Mouse (Mus musculus): ENCODE results near the gene Sf3b5. TPM values are rescaled to one million over a fixed set of nuclear protein-coding genes. Genes with fewer than 3 reads are reported as not detected.
"Not testable (repeated sequence)": the region's sequence is repeated elsewhere in the genome, so short reads cannot be mapped to it uniquely, and the experiment has no call there.

Gene Sf3b5
- polyA plus RNA-seq, 1 experiment from 2014 or later: 43.4 TPM

DNA sequence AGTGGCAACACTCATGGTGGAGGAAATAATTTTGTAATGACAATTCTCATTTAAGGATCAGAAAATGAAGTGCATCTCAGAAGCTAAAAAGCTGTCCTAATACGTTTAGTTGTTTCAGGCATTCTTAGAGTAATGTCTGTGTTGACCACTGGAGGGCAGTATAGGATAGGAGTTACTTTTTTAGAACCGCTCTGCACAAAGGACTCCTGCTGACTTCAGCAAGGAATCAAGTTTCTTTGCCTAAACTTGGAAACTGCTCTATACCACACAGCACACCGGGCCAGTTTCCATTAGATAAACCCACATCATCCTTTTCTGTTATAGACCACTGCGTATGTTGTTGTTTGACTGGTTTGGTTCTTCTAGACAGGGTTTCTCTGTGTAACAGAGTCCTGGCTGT is 11.4 kb downstream of the Sf3b5 start:
- Histone ChIP-seq H3K27ac (no peak overlapping the region), H3K9me3 (no peaks in the 10 kb centered on the region), H3K36me3 (no peaks in the 10 kb centered on the region), H3K4me2 (no peak overlapping the region), H3K4me3 (replicated peaks) (no peak overlapping the region), H3K27me3 (replicated peaks) (no peaks in the 10 kb centered on the region), H3K4me1 (no peaks in the 10 kb centered on the region), H3K9ac (no peak overlapping the region)
- 21% methylated on average over 4 of the region's 4 CpGs for WGBS
- peak; percentile 65; the same call in 1 of the 2 replicates for ATAC-seq (ENCODE audit: insufficient read depth, low FRiP score, low read depth)

DNA sequence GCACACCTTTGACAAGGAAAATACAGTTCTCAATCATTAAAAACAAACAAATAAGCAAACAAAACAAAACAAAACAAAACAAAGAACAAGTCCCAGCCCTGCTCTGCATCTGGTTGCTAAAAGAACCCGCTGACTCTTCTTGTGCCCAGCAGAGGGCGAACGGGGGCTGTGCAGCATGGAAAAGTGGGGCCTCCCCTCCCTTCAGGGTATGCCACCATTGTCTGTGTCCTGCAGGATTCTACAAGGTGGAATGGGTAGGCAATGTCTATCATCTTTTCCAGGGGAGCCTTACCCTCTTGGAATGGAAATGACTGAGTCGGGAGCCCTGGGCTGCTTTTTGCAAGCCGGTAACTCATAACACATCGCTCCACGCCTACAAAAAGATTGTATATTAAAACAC is 13.4 kb downstream of the Sf3b5 start:
- Histone ChIP-seq H3K27ac (no peak overlapping the region), H3K9me3 (no peaks in the 10 kb centered on the region), H3K4me3 (replicated peaks) (no peak overlapping the region), H3K36me3 (no peaks in the 10 kb centered on the region), H3K27me3 (replicated peaks) (no peaks in the 10 kb centered on the region), H3K4me2 (no peak overlapping the region), H3K4me1 (no peaks in the 10 kb centered on the region), H3K9ac (no peak overlapping the region)
- ATAC-seq (ENCODE audit: insufficient read depth, low FRiP score, low read depth): no peak
- WGBS: 65% methylated on average over 7 of the region's 7 CpGs

DNA sequence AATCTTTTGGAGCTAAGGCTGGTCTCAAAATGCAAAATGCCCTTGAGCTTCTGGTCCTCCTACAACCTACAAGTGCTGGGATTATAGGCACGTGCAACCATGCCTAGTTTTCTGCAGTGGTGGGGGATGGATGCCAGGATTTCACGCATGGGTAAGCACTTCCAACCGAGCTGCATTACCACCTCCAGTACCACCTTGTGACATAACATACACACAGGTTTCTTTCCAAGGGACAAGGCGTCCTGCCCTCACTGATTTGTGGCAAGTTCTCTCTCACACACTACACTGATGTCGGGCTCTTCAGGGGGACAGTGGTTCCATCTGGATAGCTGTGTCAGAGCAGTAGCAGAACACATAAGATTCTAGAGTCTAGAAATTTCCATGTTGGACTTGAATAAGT is 13.9 kb downstream of the Sf3b5 start:
- no peak overlapping the region for H3K27ac ChIP-seq
- H3K4me3 ChIP-seq (replicated peaks): no peak overlapping the region
- H3K4me2 ChIP-seq: no peak overlapping the region
- no peak overlapping the region for H3K9ac ChIP-seq
- H3K27me3 ChIP-seq (replicated peaks): no peaks in the 10 kb centered on the region
- ATAC-seq (ENCODE audit: insufficient read depth, low FRiP score, low read depth): no peak
- no peaks in the 10 kb centered on the region for H3K36me3 ChIP-seq
- no peaks in the 10 kb centered on the region for H3K4me1 ChIP-seq
- 83% methylated on average over 5 of the region's 5 CpGs for WGBS
- H3K9me3 ChIP-seq: no peaks in the 10 kb centered on the region

DNA sequence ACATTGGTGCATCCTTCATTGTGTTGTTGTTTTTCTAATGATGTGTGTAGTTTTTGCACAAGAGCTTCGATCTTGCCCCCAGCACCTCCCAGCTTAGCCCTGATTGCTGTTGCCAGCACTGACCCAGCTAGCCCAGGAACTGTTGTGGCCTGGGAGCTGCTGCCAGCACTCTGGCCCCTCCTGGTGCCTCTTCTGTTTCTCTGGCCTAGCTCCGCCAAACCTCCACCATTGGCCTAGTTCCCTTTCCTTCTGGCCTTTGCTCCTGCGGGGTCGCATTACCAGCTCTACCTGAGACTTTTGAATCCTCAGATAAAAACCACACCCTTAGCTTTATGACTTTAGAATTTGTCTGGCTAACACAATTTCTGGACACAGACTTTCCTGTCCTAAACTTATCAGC is 17.0 kb downstream of the Sf3b5 start:
- WGBS: 74% methylated on average over 4 of the region's 4 CpGs
- H3K4me1 ChIP-seq: no peaks in the 10 kb centered on the region
- no peak overlapping the region for H3K27ac ChIP-seq

GRCm38 (mm10) chr10:13023985-13024384 is 18.8 kb downstream of the Sf3b5 start:
- not testable (repeated sequence) for ATAC-seq (ENCODE audit: insufficient read depth, low FRiP score, low read depth); H3K4me2 ChIP-seq; H3K27ac ChIP-seq; H3K4me3 ChIP-seq (replicated peaks); H3K9ac ChIP-seq; H3K36me3 ChIP-seq; H3K27me3 ChIP-seq (replicated peaks); H3K4me1 ChIP-seq; H3K9me3 ChIP-seq
- 70% methylated on average over 3 of the region's 3 CpGs for WGBS

More for the DNA sequence above, 17.0 kb downstream of the Sf3b5 start:
- H3K27me3 ChIP-seq (replicated peaks): no peaks in the 10 kb centered on the region
- H3K36me3 ChIP-seq: no peaks in the 10 kb centered on the region
- no peak overlapping the region for H3K9ac ChIP-seq
- H3K9me3 ChIP-seq: no peaks in the 10 kb centered on the region
- ATAC-seq (ENCODE audit: insufficient read depth, low FRiP score, low read depth): no peak
- H3K4me2 ChIP-seq: no peak overlapping the region
- H3K4me3 ChIP-seq (replicated peaks): no peak overlapping the region

DNA sequence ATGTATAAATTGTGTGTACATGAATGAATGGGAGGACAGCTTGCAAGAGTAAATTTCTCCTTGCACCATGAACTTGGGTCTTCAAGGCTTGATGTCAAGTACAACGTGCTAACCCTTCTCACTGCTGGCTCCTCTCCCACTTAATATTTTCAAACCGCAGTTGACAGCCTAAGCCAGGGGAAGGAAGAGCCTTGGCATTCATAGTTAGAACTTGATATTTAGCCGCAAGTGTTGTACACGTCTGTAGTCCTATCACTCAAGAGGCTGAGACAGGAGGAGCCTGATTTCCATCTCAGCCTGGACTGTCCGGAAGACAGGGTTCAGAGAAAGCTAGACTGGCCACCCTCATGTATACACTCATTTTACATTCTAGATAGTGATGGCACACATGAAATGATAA is 22.6 kb downstream of the Sf3b5 start:
- H3K4me3 ChIP-seq (replicated peaks): no peak overlapping the region
- no peaks in the 10 kb centered on the region for H3K36me3 ChIP-seq
- no peak overlapping the region for H3K27ac ChIP-seq
- H3K4me2 ChIP-seq: no peak overlapping the region
- H3K27me3 ChIP-seq (replicated peaks): no peaks in the 10 kb centered on the region
- no peak overlapping the region for H3K9ac ChIP-seq
- ATAC-seq (ENCODE audit: insufficient read depth, low FRiP score, low read depth): no peak
- H3K4me1 ChIP-seq: no peaks in the 10 kb centered on the region
- 80% methylated on average over 5 of the region's 5 CpGs for WGBS
- no peaks in the 10 kb centered on the region for H3K9me3 ChIP-seq

DNA sequence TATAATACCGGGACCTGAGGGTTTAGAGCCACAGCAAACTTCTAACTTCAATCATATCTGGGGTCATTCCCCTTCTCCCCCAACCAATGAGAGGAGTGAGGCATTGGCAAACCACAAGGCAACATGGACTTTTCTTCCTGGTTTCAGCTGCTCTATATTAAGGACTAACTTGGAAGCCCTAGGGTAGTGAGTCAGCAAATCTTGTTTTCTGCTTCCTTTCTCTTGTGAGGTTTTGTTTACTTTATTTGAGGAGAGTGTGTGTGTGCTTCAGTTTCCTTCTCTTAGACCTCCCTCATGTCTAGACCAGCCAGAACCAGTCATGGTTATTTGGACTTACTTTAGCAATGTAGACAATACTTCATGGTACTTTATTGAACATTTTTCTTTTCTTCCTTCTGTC is 23.1 kb downstream of the Sf3b5 start:
- WGBS: 84% methylated on average over 1 of the region's 1 CpGs
- Histone ChIP-seq H3K4me3 (replicated peaks) (no peak overlapping the region), H3K9ac (no peak overlapping the region), H3K27me3 (replicated peaks) (no peaks in the 10 kb centered on the region), H3K4me1 (no peaks in the 10 kb centered on the region), H3K4me2 (no peak overlapping the region), H3K36me3 (no peaks in the 10 kb centered on the region), H3K27ac (no peak overlapping the region), H3K9me3 (no peaks in the 10 kb centered on the region)
- no peak for ATAC-seq (ENCODE audit: insufficient read depth, low FRiP score, low read depth)

DNA sequence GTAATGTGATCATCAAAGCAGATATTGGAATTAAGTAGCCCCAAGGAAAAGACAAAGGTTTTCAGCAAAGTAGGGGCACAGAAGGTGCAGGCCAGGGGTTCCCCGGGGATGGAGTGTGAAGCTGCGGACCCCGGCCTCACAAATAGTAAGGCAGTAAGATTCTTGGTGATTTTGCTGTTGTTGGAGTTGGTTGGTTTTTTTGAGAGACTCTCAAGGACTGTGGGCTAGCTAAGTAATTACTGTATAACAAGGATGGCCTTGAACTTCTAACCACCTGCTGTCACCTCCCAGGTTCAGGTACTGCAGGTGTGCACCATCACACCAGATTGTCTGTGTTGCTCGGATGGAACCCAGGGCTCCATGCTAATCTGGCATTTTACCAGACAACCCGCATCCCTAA is 24.3 kb downstream of the Sf3b5 start:
- no peaks in the 10 kb centered on the region for H3K36me3 ChIP-seq
- H3K27ac ChIP-seq: no peak overlapping the region
- no peak overlapping the region for H3K4me2 ChIP-seq
- no peaks in the 10 kb centered on the region for H3K27me3 ChIP-seq (replicated peaks)
- H3K4me1 ChIP-seq: no peaks in the 10 kb centered on the region
- WGBS: 88% methylated on average over 5 of the region's 5 CpGs
- H3K4me3 ChIP-seq (replicated peaks): no peak overlapping the region
- H3K9me3 ChIP-seq: no peaks in the 10 kb centered on the region
- no peak for ATAC-seq (ENCODE audit: insufficient read depth, low FRiP score, low read depth)
- H3K9ac ChIP-seq: no peak overlapping the region

- Histone ChIP-seq H3K4me2 (no peak overlapping the region), H3K9me3 (no peaks in the 10 kb centered on the region), H3K4me3 (replicated peaks) (no peak overlapping the region), H3K9ac (no peak overlapping the region), H3K27ac (no peak overlapping the region), H3K4me1 (no peaks in the 10 kb centered on the region), H3K27me3 (replicated peaks) (no peaks in the 10 kb centered on the region), H3K36me3 (no peaks in the 10 kb centered on the region)
- 83% methylated on average over 3 of the region's 3 CpGs for WGBS
- no peak for ATAC-seq (ENCODE audit: insufficient read depth, low FRiP score, low read depth)
These were observed 30.1 kb downstream of the Sf3b5 start for GRCm38 (mm10) chr10:13035270-13035669.

- Histone ChIP-seq H3K4me3 (replicated peaks) (no peak overlapping the region), H3K9ac (no peak overlapping the region), H3K4me2 (no peak overlapping the region), H3K27me3 (replicated peaks) (no peaks in the 10 kb centered on the region), H3K9me3 (no peaks in the 10 kb centered on the region), H3K4me1 (no peaks in the 10 kb centered on the region), H3K27ac (no peak overlapping the region), H3K36me3 (no peaks in the 10 kb centered on the region)
- 78% methylated on average over 5 of the region's 5 CpGs for WGBS
- ATAC-seq (ENCODE audit: insufficient read depth, low FRiP score, low read depth): no peak
These were observed 34.6 kb downstream of the Sf3b5 start for GRCm38 (mm10) chr10:13039637-13040174.

DNA sequence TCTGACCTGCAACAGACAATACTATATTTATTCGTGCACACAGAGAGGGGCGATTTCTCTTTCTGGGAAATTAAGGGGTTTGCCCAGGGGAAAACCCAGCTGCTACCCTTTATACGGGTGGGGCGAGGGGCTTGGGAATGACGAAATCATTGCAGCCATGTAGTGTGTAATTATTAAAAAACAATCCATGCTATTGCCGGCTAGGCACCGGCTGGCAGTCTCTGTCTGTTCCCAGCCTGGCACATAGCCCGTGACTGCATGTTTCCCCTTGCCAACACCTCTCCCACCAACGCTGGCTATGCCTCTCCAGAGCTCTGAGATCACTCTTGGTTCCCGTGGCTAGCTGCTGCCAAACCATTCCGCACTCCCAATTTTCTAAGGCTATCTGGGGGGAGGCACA is 39.5 kb downstream of the Sf3b5 start:
- no peak overlapping the region for H3K4me3 ChIP-seq (replicated peaks)
- no peaks in the 10 kb centered on the region for H3K4me1 ChIP-seq
- no peaks in the 10 kb centered on the region for H3K36me3 ChIP-seq
- H3K27me3 ChIP-seq (replicated peaks): no peaks in the 10 kb centered on the region
- H3K4me2 ChIP-seq: no peak overlapping the region
- ATAC-seq (ENCODE audit: insufficient read depth, low FRiP score, low read depth): no peak
- 89% methylated on average over 11 of the region's 11 CpGs for WGBS
- H3K9me3 ChIP-seq: no peaks in the 10 kb centered on the region
- H3K9ac ChIP-seq: no peak overlapping the region
- no peak overlapping the region for H3K27ac ChIP-seq

DNA sequence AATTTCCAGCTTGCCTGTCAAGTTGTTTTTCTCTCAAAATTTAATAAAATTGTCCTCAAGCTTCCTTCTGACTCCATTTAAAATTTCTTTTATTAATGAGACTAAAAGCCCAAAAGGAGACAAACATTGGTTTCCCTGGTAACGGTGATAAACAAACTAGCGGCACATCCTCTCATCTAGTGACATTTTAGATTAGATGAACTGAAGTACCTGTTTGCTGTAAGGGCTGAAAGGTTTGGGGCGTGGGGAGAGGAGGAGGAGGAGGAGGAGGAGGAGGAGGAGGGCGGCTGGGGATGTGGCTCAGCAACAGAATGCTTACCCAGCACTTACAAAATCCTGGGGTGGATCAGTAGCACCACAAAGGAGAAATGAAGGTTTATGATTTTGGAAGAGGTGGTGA is 42.7 kb downstream of the Sf3b5 start:
- 22% methylated on average over 4 of the region's 4 CpGs for WGBS
- Histone ChIP-seq H3K27me3 (replicated peaks) (no peaks in the 10 kb centered on the region), H3K4me3 (replicated peaks) (no peak overlapping the region), H3K36me3 (no peaks in the 10 kb centered on the region), H3K9ac (no peak overlapping the region), H3K4me1 (no peaks in the 10 kb centered on the region), H3K9me3 (no peaks in the 10 kb centered on the region), H3K27ac (no peak overlapping the region), H3K4me2 (no peak overlapping the region)
- no peak for ATAC-seq (ENCODE audit: insufficient read depth, low FRiP score, low read depth)

DNA sequence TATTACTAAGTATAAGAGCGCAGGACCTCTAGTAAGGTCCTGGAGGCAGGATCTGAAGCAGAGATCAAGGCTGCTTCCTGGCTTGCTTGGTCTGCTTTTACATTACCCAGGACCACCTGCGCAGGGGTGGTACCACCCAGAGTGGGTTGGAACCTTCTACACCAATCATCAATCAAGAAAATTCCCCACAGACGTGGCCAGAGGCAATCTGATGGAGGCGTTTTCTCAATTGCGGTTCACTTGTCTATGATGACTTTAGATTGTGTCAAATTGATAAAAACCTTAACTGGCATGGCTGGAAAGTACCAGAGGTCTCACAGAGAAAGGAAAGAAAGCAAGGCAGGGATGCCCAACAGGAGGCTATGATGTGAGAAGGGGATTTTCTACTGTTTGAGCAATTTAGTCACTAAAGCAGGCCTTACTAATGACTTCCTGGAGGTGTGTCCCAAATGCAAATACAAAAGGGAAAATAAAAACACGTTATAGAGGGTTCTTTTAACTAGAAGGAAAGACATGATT is 51.8 kb downstream of the Sf3b5 start:
- no peak overlapping the region for H3K4me2 ChIP-seq
- H3K27me3 ChIP-seq (replicated peaks): 0 out of 2 replicates have a peak, but pooled peaks cover 9% of the 10 kb centered on the region
- WGBS: 68% methylated on average over 6 of the region's 6 CpGs
- H3K9ac ChIP-seq: no peak overlapping the region
- H3K9me3 ChIP-seq: no peaks in the 10 kb centered on the region
- no peaks in the 10 kb centered on the region for H3K36me3 ChIP-seq
- no peak overlapping the region for H3K4me3 ChIP-seq (replicated peaks)
- peaks cover 4% of the 10 kb centered on the region; the same call in 1 of the 2 replicates for H3K4me1 ChIP-seq
- ATAC-seq (ENCODE audit: insufficient read depth, low FRiP score, low read depth): no peak
- no peak overlapping the region for H3K27ac ChIP-seq
